ENCODE assay signal across 16 mouse cellular contexts in the genomic region with DNA sequence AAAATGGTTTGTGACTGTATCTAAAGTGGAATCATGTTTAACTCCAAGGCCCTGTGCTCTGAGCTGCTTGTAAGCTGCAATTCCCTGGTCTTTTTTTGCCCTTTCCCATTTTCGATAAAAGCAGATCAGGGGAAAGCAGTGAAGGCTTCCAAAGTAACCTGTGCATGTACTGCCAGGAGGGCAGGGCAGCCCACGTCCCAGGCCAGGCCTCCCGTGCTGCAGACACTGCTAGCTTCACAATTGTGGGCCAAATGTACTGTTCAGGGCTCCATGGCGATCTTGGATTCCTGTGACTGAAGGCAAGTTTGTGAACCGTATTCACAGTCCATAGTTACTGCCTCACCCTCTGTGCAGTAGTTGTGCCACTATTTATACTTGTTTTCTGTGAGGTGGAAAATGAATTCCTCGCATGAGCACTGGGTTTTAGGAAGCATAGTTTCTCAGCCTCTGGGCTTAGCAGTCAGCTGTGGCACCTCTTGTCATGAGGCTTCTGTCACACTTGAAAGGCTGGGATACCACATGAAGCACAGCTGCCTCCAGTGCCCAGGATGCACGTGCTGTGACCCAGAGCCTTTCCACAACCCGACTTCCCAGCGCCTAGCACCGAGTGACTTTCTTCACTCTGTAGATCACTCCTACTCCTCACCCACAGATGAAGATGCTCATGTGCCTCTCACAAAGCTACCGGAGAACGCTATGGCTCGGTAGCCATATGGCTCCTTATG. TPM values are rescaled to one million over a fixed set of nuclear protein-coding genes. Genes with fewer than 3 reads are reported as not detected.
DNase-seq lines count a peak whose midpoint lies in the region; ATAC-seq and TF ChIP-seq lines count a peak whose summit lies in the region.
"Had no signal": no experiment of that assay in that cellular context is flagged by ENCODE, and none has a peak within 500 bp of the region (broad histone marks: within the 10 kb centered on the region; RNA-seq: fewer than 3 reads in every experiment).

No protein-coding gene starts in this region.

- no peaks in the 10 kb centered on the region for H3K9me3 ChIP-seq in limb, embryonic 14.5 days (ENCODE audit: control insufficient read depth, low read length)
- H3K9me3 ChIP-seq in limb, embryonic 10.5 days (replicated peaks), result no peaks in the 10 kb centered on the region
- no peaks in the 10 kb centered on the region for H3K9me3 ChIP-seq in embryonic facial prominence, embryonic 15.5 days (replicated peaks)
- H3K9me3 ChIP-seq: hindbrain, embryonic 10.5 days; limb, embryonic 13.5 days; lung, embryonic 15.5 days; stomach, embryonic 15.5 days had no signal

- H3K36me3 ChIP-seq in limb, embryonic 14.5 days (ENCODE audit: control insufficient read depth, insufficient read depth, low read length), result no peaks in the 10 kb centered on the region
- no peaks in the 10 kb centered on the region for H3K36me3 ChIP-seq in limb, embryonic 10.5 days
- no peaks in the 10 kb centered on the region for H3K36me3 ChIP-seq in C2C12 (ENCODE audit: control insufficient read depth, insufficient read depth)
- H3K36me3 ChIP-seq in embryonic facial prominence, embryonic 15.5 days, result no peaks in the 10 kb centered on the region
- H3K36me3 ChIP-seq: hindbrain, embryonic 10.5 days; limb, embryonic 13.5 days; lung, embryonic 15.5 days; stomach, embryonic 15.5 days had no signal

- H3ac ChIP-seq in C2C12 (ENCODE audit: control insufficient read depth, insufficient read length, low read depth), result no peak overlapping the region

- ATAC-seq in limb, embryonic 14.5 days (ENCODE audit: low FRiP score, low read depth), result peak; percentile 38; the same call in 1 of the 2 replicates
- ATAC-seq in embryonic facial prominence, embryonic 15.5 days (ENCODE audit: insufficient number of reproducible peaks, low FRiP score, low TSS enrichment, low read depth), result peak; percentile 19; the same call in 1 of the 2 replicates
- ATAC-seq: forebrain, embryonic 14.5 days had no signal

- no peak for TF ChIP-seq CTCF in C2C12 (IDR thresholded peaks at IDR 0.05; ENCODE audit: control insufficient read depth, insufficient read depth, insufficient read length)

- no peak overlapping the region for H3K9ac ChIP-seq in limb, embryonic 14.5 days (ENCODE audit: low read depth, low read length, severe bottlenecking)
- H3K9ac ChIP-seq in embryonic facial prominence, embryonic 15.5 days, result no peak overlapping the region
- H3K9ac ChIP-seq: limb, embryonic 13.5 days; liver, embryonic 14.5 days; lung, embryonic 15.5 days; stomach, embryonic 15.5 days had no signal

- H3K27ac ChIP-seq in limb, embryonic 14.5 days (replicated peaks; ENCODE audit: low read depth, low read length), result no peak overlapping the region
- no peak overlapping the region for H3K27ac ChIP-seq in limb, embryonic 10.5 days
- peak overlapping the region; percentile 29; the same call in 1 of the 2 replicates for H3K27ac ChIP-seq in embryonic facial prominence, embryonic 15.5 days (replicated peaks)
- H3K27ac ChIP-seq: hindbrain, embryonic 10.5 days; limb, embryonic 13.5 days; liver, embryonic 14.5 days; lung, embryonic 15.5 days; stomach, embryonic 15.5 days had no signal

- H3K4me3 ChIP-seq in limb, embryonic 14.5 days (replicated peaks; ENCODE audit: low read length), result no peak overlapping the region
- H3K4me3 ChIP-seq in limb, embryonic 10.5 days, result no peak overlapping the region
- H3K4me3 ChIP-seq in C2C12 (ENCODE audit: insufficient read depth, poor library complexity, severe bottlenecking), result no peak overlapping the region
- H3K4me3 ChIP-seq in embryonic facial prominence, embryonic 15.5 days (replicated peaks), result no peak overlapping the region
- H3K4me3 ChIP-seq: erythroblast, embryonic 14.5 days; hindbrain, embryonic 10.5 days; limb, embryonic 13.5 days; lung, embryonic 15.5 days; stomach, embryonic 15.5 days had no signal

- no peaks in the 10 kb centered on the region for H3K4me1 ChIP-seq in limb, embryonic 14.5 days (ENCODE audit: control insufficient read depth, insufficient read depth, low read length)
- no peaks in the 10 kb centered on the region for H3K4me1 ChIP-seq in limb, embryonic 10.5 days
- no peaks in the 10 kb centered on the region for H3K4me1 ChIP-seq in embryonic facial prominence, embryonic 15.5 days
- H3K4me1 ChIP-seq: limb, embryonic 13.5 days; stomach, embryonic 15.5 days had no signal

- peak; percentile 27 to 44 for DNase-seq in cerebellum, postnatal 25 days
- DNase-seq in cerebellum, adult 9-11 months, result no peak
- DNase-seq in limb, embryonic 14.5 days (ENCODE audit: low spot score), result peak; percentile 40
- DNase-seq in limb, embryonic 10.5 days (ENCODE audit: low spot score), result no peak
- DNase-seq in kidney, postnatal 10 days, result no peak
- DNase-seq: gastrocnemius, postnatal 36 days; retina, postnatal 1 day had no signal

- TF ChIP-seq POLR2A in limb, embryonic 14.5 days (IDR thresholded peaks at IDR 0.05; ENCODE audit: borderline replicate concordance, extremely low read depth, insufficient read depth, insufficient read length), result no peak

- H3K79me2 ChIP-seq in C2C12 (ENCODE audit: control insufficient read depth, insufficient read depth), result no peaks in the 10 kb centered on the region

- H3K4me2 ChIP-seq in limb, embryonic 14.5 days (replicated peaks; ENCODE audit: low read depth, low read length, severe bottlenecking), result no peak overlapping the region
- no peak overlapping the region for H3K4me2 ChIP-seq in embryonic facial prominence, embryonic 15.5 days (replicated peaks)
- H3K4me2 ChIP-seq: limb, embryonic 13.5 days; lung, embryonic 15.5 days; stomach, embryonic 15.5 days had no signal

- no peaks in the 10 kb centered on the region for H3K27me3 ChIP-seq in limb, embryonic 14.5 days (ENCODE audit: control insufficient read depth, insufficient read depth, low read length)
- H3K27me3 ChIP-seq in limb, embryonic 10.5 days (ENCODE audit: low read depth, poor library complexity, severe bottlenecking), result no peaks in the 10 kb centered on the region
- H3K27me3 ChIP-seq in C2C12 (ENCODE audit: control insufficient read depth, insufficient read depth, insufficient read length), result no peaks in the 10 kb centered on the region
- H3K27me3 ChIP-seq in embryonic facial prominence, embryonic 15.5 days, result no peaks in the 10 kb centered on the region
- H3K27me3 ChIP-seq: limb, embryonic 13.5 days; lung, embryonic 15.5 days; stomach, embryonic 15.5 days had no signal

- H3K79me3 ChIP-seq in C2C12 (ENCODE audit: low read depth), result no peaks in the 10 kb centered on the region

- WGBS in limb, embryonic 14.5 days, result 75% methylated on average over 13 of the region's 13 CpGs
- WGBS in limb, embryonic 10.5 days, result 82% methylated on average over 13 of the region's 13 CpGs
- 75% methylated on average over 13 of the region's 13 CpGs for WGBS in embryonic facial prominence, embryonic 15.5 days

TF ChIP-seq in C2C12, 6 proteins besides CTCF, POLR2A, EP300 and RAD21:
- TF ChIP-seq USF1 (IDR thresholded peaks at IDR 0.05; ENCODE audit: low read depth) (no peak), MYOD1 (IDR thresholded peaks at IDR 0.05; ENCODE audit: control insufficient read depth, insufficient read length, low read depth) (peak; percentile 42), MAX (IDR thresholded peaks at IDR 0.05) (no peak)

RNA-seq across cellular contexts. Expression of gene Purb, which starts 5.1 kb away (rescaled TPM):
- polyA plus RNA-seq in limb, embryonic 14.5 days (2012; rRNA removed), result 17.6 and 20.9 TPM in 2 replicates
- 24.8 and 27.1 TPM in 2 replicates for polyA plus RNA-seq in limb, embryonic 14.5 days (2014; fragmentation: Nextera tagmentation; extraction: Ambion mirVana)
- polyA plus RNA-seq in limb, embryonic 10.5 days (2016; fragmentation: Nextera tagmentation; extraction: Ambion mirVana), result 15.9 and 17.9 TPM in 2 replicates
- 41.0 TPM for polyA plus RNA-seq in C2C12 (2012; fragmentation: generic; extraction: Trizol)
- polyA plus RNA-seq in embryonic facial prominence, embryonic 15.5 days (2015; fragmentation: Nextera tagmentation; extraction: Ambion mirVana), result 28.7 and 32.1 TPM in 2 replicates

RNA-seq across cellular contexts. Expression of gene H2afv, which starts 36.6 kb away (rescaled TPM):
- 203 and 273 TPM in 2 replicates for polyA plus RNA-seq in limb, embryonic 14.5 days (2012; rRNA removed)
- polyA plus RNA-seq in limb, embryonic 14.5 days (2014; fragmentation: Nextera tagmentation; extraction: Ambion mirVana), result 548 and 588 TPM in 2 replicates
- 583 and 781 TPM in 2 replicates for polyA plus RNA-seq in limb, embryonic 10.5 days (2016; fragmentation: Nextera tagmentation; extraction: Ambion mirVana)
- polyA plus RNA-seq in C2C12 (2012; fragmentation: generic; extraction: Trizol), result 153 TPM
- 443 and 468 TPM in 2 replicates for polyA plus RNA-seq in embryonic facial prominence, embryonic 15.5 days (2015; fragmentation: Nextera tagmentation; extraction: Ambion mirVana)

RNA-seq across cellular contexts. Expression of gene Myo1g, which starts 39.9 kb away (rescaled TPM):
- 3.9 and 5.0 TPM in 2 replicates for polyA plus RNA-seq in limb, embryonic 14.5 days (2012; rRNA removed)
- 3.1 and 3.2 TPM in 2 replicates for polyA plus RNA-seq in limb, embryonic 14.5 days (2014; fragmentation: Nextera tagmentation; extraction: Ambion mirVana)
- polyA plus RNA-seq in limb, embryonic 10.5 days (2016; fragmentation: Nextera tagmentation; extraction: Ambion mirVana), result 0.80 and 0.86 TPM in 2 replicates
- 0.04 TPM for polyA plus RNA-seq in C2C12 (2012; fragmentation: generic; extraction: Trizol)
- 3.2 and 3.6 TPM in 2 replicates for polyA plus RNA-seq in embryonic facial prominence, embryonic 15.5 days (2015; fragmentation: Nextera tagmentation; extraction: Ambion mirVana)

Comparison
In these comparisons a context has a peak if more than half of its experiments do, and no peak if none do; other contexts are left out.
1. DNase-seq: peak in cerebellum, postnatal 25 days (2 of 2) and limb, embryonic 14.5 days (single experiment); none in cerebellum, adult 9-11 months (single experiment), limb, embryonic 10.5 days (single experiment) and kidney, postnatal 10 days (single experiment).